Mouse (Mus musculus) heart, embryonic 15.5 days (tissue): ENCODE measurements around the gene Fam13a. TPM values are rescaled to one million over a fixed set of nuclear protein-coding genes. Genes with fewer than 3 reads are reported as not detected.

Source experiments
- ATAC-seq: fragments of 200-750 bp; cut with Nextera tagmentation; replicated peaks from 2 replicates; pipeline ENCODE4 v1.8.0; 2017; ENCODE audit warnings: low read depth, moderate TSS enrichment; ENCODE audit not compliant: insufficient number of reproducible peaks, insufficient read depth, low FRiP score
- H3K27ac ChIP-seq: fragments of 300-500 bp; sonication (generic); 2 replicates; pipeline ENCODE4 v1.5.1; 2015; ENCODE audit warnings: mild to moderate bottlenecking, inconsistent platforms
- H3K27me3 ChIP-seq: fragments of 300-500 bp; sonication (generic); 2 replicates; pipeline ENCODE4 v1.6.1; 2015; ENCODE audit warnings: inconsistent platforms
- H3K36me3 ChIP-seq: fragments of 300-500 bp; sonication (generic); 2 replicates; pipeline ENCODE4 v1.6.1; 2015; ENCODE audit warnings: mild to moderate bottlenecking, inconsistent platforms
- H3K4me1 ChIP-seq: fragments of 300-500 bp; sonication (generic); replicated peaks from 2 replicates; pipeline ENCODE4 v1.6.1; 2015; ENCODE audit warnings: inconsistent platforms
- H3K4me2 ChIP-seq: fragments of 300-500 bp; sonication (generic); 2 replicates; pipeline ENCODE4 v1.6.1; 2015; ENCODE audit warnings: inconsistent platforms, mild to moderate bottlenecking, moderate library complexity
- H3K4me3 ChIP-seq: fragments of 300-500 bp; sonication (generic); 2 replicates; pipeline ENCODE4 v1.5.1; 2015; ENCODE audit warnings: mild to moderate bottlenecking, inconsistent platforms
- H3K9ac ChIP-seq: fragments of 300-500 bp; sonication (generic); 2 replicates; pipeline ENCODE4 v1.6.1; 2015; ENCODE audit warnings: mild to moderate bottlenecking, inconsistent platforms
- H3K9me3 ChIP-seq: fragments of 300-500 bp; sonication (generic); replicated peaks from 2 replicates; pipeline ENCODE4 v1.6.1; 2016; ENCODE audit warnings: inconsistent platforms
- WGBS: fragments of 180-500 bp; shearing (Covaris S2); methylation state at CpG from one replicate; pipeline ENCODE4 v1.1.7; 2015; ENCODE audit warnings: mixed read lengths; 5-methylcytosine and 5-hydroxymethylcytosine counted together
- polyA plus RNA-seq: library from polyadenylated mRNA; unstranded; fragments of >200 nt; fragmentation: Nextera tagmentation; extraction: Ambion mirVana; gene quantifications from 2 replicates; pipeline ENCODE4 v1.2.1, GENCODE M21; 2015

Fam13a gene
- polyA plus RNA-seq, 1 experiment from 2014 or later: 9.3 TPM

DNA sequence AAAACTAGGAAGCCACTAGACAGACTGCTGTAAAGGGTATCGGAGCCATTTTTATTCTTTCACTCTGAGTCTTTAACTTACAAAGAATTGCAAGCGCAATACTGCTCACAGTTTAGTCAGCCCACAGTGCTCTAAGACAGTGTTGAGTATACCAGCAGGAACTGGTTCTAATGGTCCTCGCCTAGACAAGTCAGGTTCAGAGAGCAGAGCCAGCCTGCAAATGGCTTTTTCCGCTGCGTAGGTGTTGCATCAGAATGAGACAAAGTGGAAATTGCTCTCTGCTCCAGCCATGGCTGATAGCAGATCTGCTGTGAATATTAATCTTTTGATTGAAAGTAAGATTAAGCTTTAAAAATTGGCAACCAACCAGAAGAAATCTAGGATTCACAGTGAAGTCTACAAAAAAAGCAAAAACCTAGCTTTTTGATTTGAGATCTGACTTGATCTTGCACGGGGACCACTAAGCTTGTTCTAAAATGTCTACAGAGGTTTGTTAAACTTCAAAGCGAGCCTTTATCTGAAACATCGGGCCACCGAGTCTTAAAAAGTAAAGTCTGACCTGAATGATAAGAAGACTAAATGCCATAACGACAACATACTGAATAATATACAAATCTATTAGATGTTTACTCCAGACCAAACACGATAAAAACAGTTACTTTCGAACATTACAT lies 91.7 kb downstream of the Fam13a start:
- Histone ChIP-seq H3K36me3 (no peaks in the 10 kb centered on the region), H3K4me3 (no peak overlapping the region), H3K4me1 (peaks cover 18% of the 10 kb centered on the region), H3K9me3 (no peaks in the 10 kb centered on the region), H3K4me2 (no peak overlapping the region), H3K27ac (no peak overlapping the region), H3K9ac (no peak overlapping the region), H3K27me3 (no peaks in the 10 kb centered on the region)
- 86% methylated on average over 12 of the region's 12 CpGs for WGBS
- no peak for ATAC-seq

GRCm38 (mm10) chr6:58931149-58931548 lies 93.2 kb downstream of the Fam13a start:
- Histone ChIP-seq H3K27ac (no peak overlapping the region), H3K9me3 (no peaks in the 10 kb centered on the region), H3K36me3 (no peaks in the 10 kb centered on the region), H3K4me3 (no peak overlapping the region), H3K27me3 (no peaks in the 10 kb centered on the region), H3K4me2 (no peak overlapping the region), H3K9ac (no peak overlapping the region), H3K4me1 (peaks cover 24% of the 10 kb centered on the region)
- WGBS: 80% methylated on average over 4 of the region's 4 CpGs
- ATAC-seq: no peak

DNA sequence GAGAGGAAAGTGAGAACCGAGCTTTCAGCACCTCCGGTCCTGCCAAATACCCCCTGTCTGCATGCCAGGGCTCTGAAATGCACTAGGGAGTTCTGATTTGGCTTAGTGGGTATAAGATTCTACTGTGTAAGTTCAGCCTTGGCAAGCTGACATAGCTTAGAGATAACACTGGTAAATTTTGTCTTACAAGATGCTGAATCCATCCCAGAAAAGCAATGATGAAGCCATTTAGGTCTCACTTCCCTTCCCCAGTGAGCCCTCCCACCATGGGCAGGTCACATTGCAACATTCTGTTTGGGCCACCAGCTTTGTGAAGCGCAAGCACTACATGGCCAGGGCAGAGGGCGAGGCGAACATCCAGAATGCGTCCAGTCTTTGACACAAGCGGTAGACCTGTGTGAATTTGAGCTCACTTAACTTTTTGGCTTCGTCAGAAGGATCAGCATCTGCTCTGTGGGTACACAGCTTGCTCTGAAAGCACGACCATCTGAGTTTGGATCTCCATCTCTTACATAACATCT lies 94.4 kb downstream of the Fam13a start:
- Histone ChIP-seq H3K27ac (0 out of 2 replicates have a peak overlapping the region, but pooled peaks have one; percentile 20), H3K4me3 (no peak overlapping the region), H3K4me2 (no peak overlapping the region), H3K27me3 (no peaks in the 10 kb centered on the region), H3K9me3 (no peaks in the 10 kb centered on the region), H3K36me3 (no peaks in the 10 kb centered on the region), H3K9ac (no peak overlapping the region), H3K4me1 (peaks cover 24% of the 10 kb centered on the region)
- no peak for ATAC-seq
- 77% methylated on average over 9 of the region's 9 CpGs for whole genome bisulfite sequencing

- 39% methylated on average over 2 of the region's 2 CpGs for WGBS
Observed at GRCm38 (mm10) chr6:58927881-58928280, 96.5 kb downstream of the Fam13a start.

DNA sequence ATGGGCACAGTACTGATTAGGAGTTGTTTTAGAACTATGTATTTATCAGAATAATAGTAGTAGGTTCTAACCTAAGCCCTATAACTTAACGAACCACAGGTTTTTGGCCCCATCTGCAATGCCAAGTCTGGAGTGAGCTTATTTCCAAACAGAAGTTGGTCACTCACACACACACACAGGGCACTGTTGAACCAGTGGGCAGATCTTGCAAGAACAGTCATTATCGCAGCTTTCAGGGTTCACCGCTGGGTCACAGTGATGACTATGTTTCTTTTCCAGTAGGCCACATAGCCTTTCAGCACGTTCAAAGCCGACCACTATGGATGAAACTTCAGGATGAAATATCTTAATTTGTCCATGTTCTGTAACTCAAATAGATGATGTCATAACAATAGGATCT lies 101.8 kb downstream of the Fam13a start:
- Histone ChIP-seq H3K9me3 (no peaks in the 10 kb centered on the region), H3K27ac (no peak overlapping the region), H3K4me2 (no peak overlapping the region), H3K4me1 (peaks cover 7% of the 10 kb centered on the region; the same call in 1 of the 2 replicates), H3K27me3 (no peaks in the 10 kb centered on the region), H3K9ac (no peak overlapping the region), H3K4me3 (no peak overlapping the region), H3K36me3 (peaks cover 13% of the 10 kb centered on the region; the same call in 1 of the 2 replicates)
- WGBS: 64% methylated on average over 5 of the region's 5 CpGs
- no peak for ATAC-seq

More at GRCm38 (mm10) chr6:58927881-58928280, 96.5 kb downstream of the Fam13a start:
- Histone ChIP-seq H3K4me1 (peaks cover 24% of the 10 kb centered on the region), H3K27me3 (no peaks in the 10 kb centered on the region), H3K9me3 (no peaks in the 10 kb centered on the region), H3K4me3 (no peak overlapping the region), H3K9ac (no peak overlapping the region), H3K36me3 (no peaks in the 10 kb centered on the region), H3K27ac (peak overlapping the region; percentile 65), H3K4me2 (no peak overlapping the region; the same call in 1 of the 2 replicates)
- ATAC-seq: peak; percentile 50

DNA sequence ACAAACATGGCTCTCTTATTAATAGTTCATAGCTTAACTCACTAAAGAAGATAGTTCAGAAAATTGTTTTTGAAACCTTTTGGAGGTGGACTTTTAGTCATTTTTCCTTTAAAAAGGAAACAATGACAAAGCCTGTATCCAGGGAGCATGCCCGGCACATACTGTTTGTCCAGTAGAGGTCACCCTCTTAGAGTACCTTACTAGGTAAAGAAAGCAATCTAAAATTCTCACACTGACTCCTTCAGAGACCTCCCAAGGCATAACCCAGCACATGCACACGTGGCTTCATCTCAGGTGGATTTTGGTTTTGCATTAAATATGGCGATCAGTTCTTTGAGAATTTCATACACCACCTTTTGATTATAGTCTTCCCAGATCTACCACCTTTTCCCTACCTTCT lies 102.7 kb downstream of the Fam13a start:
- H3K27me3 ChIP-seq: no peaks in the 10 kb centered on the region
- no peak overlapping the region for H3K4me3 ChIP-seq
- no peak overlapping the region for H3K4me2 ChIP-seq
- no peak overlapping the region for H3K9ac ChIP-seq
- H3K36me3 ChIP-seq: peaks cover 14% of the 10 kb centered on the region; the same call in 1 of the 2 replicates
- no peak for ATAC-seq
- no peaks in the 10 kb centered on the region for H3K9me3 ChIP-seq
- H3K4me1 ChIP-seq: 0 out of 2 replicates have a peak, but pooled peaks cover 2% of the 10 kb centered on the region
- no peak overlapping the region for H3K27ac ChIP-seq
- WGBS: 45% methylated on average over 3 of the region's 3 CpGs

GRCm38 (mm10) chr6:58920735-58921134 lies 103.6 kb downstream of the Fam13a start:
- Histone ChIP-seq H3K9me3 (no peaks in the 10 kb centered on the region), H3K9ac (no peak overlapping the region), H3K4me2 (no peak overlapping the region), H3K27ac (no peak overlapping the region), H3K27me3 (no peaks in the 10 kb centered on the region), H3K36me3 (peaks cover 20% of the 10 kb centered on the region; the same call in 1 of the 2 replicates), H3K4me1 (0 out of 2 replicates have a peak, but pooled peaks cover 2% of the 10 kb centered on the region), H3K4me3 (no peak overlapping the region)
- 82% methylated on average over 6 of the region's 6 CpGs for WGBS
- no peak for ATAC-seq

DNA sequence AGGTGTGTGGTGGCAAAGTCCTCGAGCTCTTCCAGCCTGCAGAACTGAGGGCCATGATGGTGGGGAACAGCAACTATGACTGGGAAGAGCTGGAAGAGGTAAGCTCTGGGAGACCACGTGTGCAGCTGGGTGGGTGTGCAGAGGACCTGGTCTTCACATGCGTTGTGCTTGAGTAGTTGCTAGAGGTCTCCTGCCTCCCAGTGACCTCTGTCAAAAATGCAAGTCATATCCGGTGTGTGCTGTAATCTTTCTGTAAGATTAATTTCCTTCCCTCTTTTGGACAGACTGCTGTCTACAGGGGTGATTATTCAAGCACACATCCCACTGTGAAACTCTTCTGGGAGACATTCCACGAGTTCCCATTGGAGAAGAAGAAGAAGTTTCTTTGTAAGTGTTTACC lies 107.9 kb downstream of the Fam13a start:
- no peaks in the 10 kb centered on the region for H3K9me3 ChIP-seq
- H3K9ac ChIP-seq: no peak overlapping the region
- H3K27ac ChIP-seq: no peak overlapping the region
- H3K4me1 ChIP-seq: no peaks in the 10 kb centered on the region
- H3K4me2 ChIP-seq: no peak overlapping the region
- no peaks in the 10 kb centered on the region for H3K27me3 ChIP-seq
- H3K4me3 ChIP-seq: no peak overlapping the region
- 72% methylated on average over 5 of the region's 5 CpGs for WGBS
- peaks cover 20% of the 10 kb centered on the region; the same call in 1 of the 2 replicates for H3K36me3 ChIP-seq
- no peak for ATAC-seq

DNA sequence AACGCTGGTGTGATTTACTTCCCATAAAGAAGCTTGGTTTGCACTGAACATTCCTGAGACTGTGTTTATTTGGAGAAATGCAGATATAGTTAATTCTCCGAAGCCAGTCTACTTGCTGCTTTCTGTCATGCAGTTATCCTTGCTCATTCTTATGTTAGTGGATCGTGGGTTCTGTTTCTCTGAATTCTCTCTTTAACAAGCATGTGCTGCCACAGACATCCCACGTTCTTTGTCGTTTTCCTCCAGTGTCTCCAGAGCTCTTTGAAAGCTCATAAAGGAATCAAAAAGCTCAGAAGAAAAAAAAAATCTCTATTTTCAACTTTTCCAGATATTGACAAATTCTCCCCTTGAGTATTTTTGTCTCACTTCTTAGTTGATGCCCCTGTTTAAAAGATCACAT lies 110.4 kb downstream of the Fam13a start:
- peaks cover 12% of the 10 kb centered on the region; the same call in 1 of the 2 replicates for H3K36me3 ChIP-seq
- no peak overlapping the region for H3K9ac ChIP-seq
- WGBS: 82% methylated on average over 5 of the region's 5 CpGs
- no peaks in the 10 kb centered on the region for H3K4me1 ChIP-seq
- no peak overlapping the region for H3K4me3 ChIP-seq
- no peak overlapping the region for H3K4me2 ChIP-seq
- H3K27me3 ChIP-seq: no peaks in the 10 kb centered on the region
- ATAC-seq: no peak
- H3K27ac ChIP-seq: no peak overlapping the region
- no peaks in the 10 kb centered on the region for H3K9me3 ChIP-seq

- Histone ChIP-seq H3K36me3 (peaks cover 7% of the 10 kb centered on the region; the same call in 1 of the 2 replicates), H3K4me1 (no peaks in the 10 kb centered on the region), H3K27me3 (no peaks in the 10 kb centered on the region), H3K4me2 (no peak overlapping the region), H3K9ac (no peak overlapping the region), H3K4me3 (no peak overlapping the region), H3K9me3 (no peaks in the 10 kb centered on the region), H3K27ac (no peak overlapping the region)
- WGBS: 67% methylated on average over 3 of the region's 3 CpGs
- no peak for ATAC-seq
Observed at GRCm38 (mm10) chr6:58913551-58913950, 110.8 kb downstream of the Fam13a start.

- WGBS: 77% methylated on average over 5 of the region's 5 CpGs
Observed at GRCm38 (mm10) chr6:58912842-58913241, 111.5 kb downstream of the Fam13a start.

More at GRCm38 (mm10) chr6:58912842-58913241, 111.5 kb downstream of the Fam13a start:
- Histone ChIP-seq H3K9ac (no peak overlapping the region), H3K4me3 (no peak overlapping the region), H3K27me3 (no peaks in the 10 kb centered on the region), H3K4me2 (no peak overlapping the region), H3K4me1 (no peaks in the 10 kb centered on the region), H3K9me3 (no peaks in the 10 kb centered on the region), H3K27ac (no peak overlapping the region), H3K36me3 (peaks cover 10% of the 10 kb centered on the region; the same call in 1 of the 2 replicates)
- no peak for ATAC-seq
